Mouse (Mus musculus) lung, postnatal 0 days (tissue): ENCODE measurements at regions not wholly inside any gene's neighbourhood (a gene's known extent, or its start where the extent isn't known, plus 50 kb on each side); places are given as distances from the start of the nearest gene placed in this dataset.

Experiments used
- ATAC-seq: fragments of 200-750 bp; cut with Nextera tagmentation; 2 replicates; pipeline ENCODE4 v1.8.0; 2017; ENCODE audit warnings: moderate library complexity
- DNase-seq: peaks from one replicate; pipeline ENCODE4 v3.0.0-alpha.2; 2016; ENCODE audit warnings: low spot score
- H3K27ac ChIP-seq: fragments of 300-500 bp; sonication (generic); 2 replicates; pipeline ENCODE4 v1.5.1; 2014; ENCODE audit warnings: antibody characterized with exemption, mild to moderate bottlenecking, low read length, mixed read lengths
- H3K27me3 ChIP-seq: fragments of 300-500 bp; sonication (generic); replicated peaks from 2 replicates; pipeline ENCODE4 v1.6.1; 2014; ENCODE audit warnings: low read length, mixed read lengths; ENCODE audit not compliant: insufficient read depth
- H3K36me3 ChIP-seq: fragments of 300-500 bp; sonication (generic); 2 replicates; pipeline ENCODE4 v1.6.1; 2014; ENCODE audit warnings: low read length, mixed read lengths; ENCODE audit not compliant: insufficient read depth
- H3K4me1 ChIP-seq: fragments of 300-500 bp; sonication (generic); 2 replicates; pipeline ENCODE4 v1.6.1; 2014; ENCODE audit warnings: antibody characterized with exemption, low read depth, low read length, mixed read lengths; ENCODE audit not compliant: insufficient read depth
- H3K4me2 ChIP-seq: fragments of 300-500 bp; sonication (generic); replicated peaks from 2 replicates; pipeline ENCODE4 v1.6.1; 2014; ENCODE audit warnings: low read depth, mild to moderate bottlenecking, low read length, moderate library complexity, mixed read lengths
- H3K4me3 ChIP-seq: fragments of 300-500 bp; sonication (generic); 2 replicates; pipeline ENCODE4 v1.5.1; 2014; ENCODE audit warnings: low read depth, low read length
- H3K9ac ChIP-seq: fragments of 300-500 bp; sonication (generic); replicated peaks from 2 replicates; pipeline ENCODE4 v1.6.1; 2014; ENCODE audit warnings: low read depth, mild to moderate bottlenecking
- H3K9me3 ChIP-seq: fragments of 300-500 bp; sonication (generic); 2 replicates; pipeline ENCODE4 v1.6.1; 2016; ENCODE audit warnings: low read length, mixed read lengths
- CTCF ChIP-seq: IDR thresholded peaks from 2 replicates; pipeline ENCODE4 v1.5.1; 2016; ENCODE audit warnings: antibody characterized with exemption, mild to moderate bottlenecking
- EP300 ChIP-seq: IDR thresholded peaks from 2 replicates; pipeline ENCODE4 v1.6.1; 2016; ENCODE audit warnings: antibody characterized with exemption, mild to moderate bottlenecking, control low read depth
- WGBS: fragments of 180-500 bp; shearing (Covaris S2); extraction: QIAGEN DNeasy Blood & Tissue Kit; methylation state at CpG from one replicate; pipeline ENCODE4 v1.1.7; 2014; 5-methylcytosine and 5-hydroxymethylcytosine counted together

- no peaks in the 10 kb centered on the region for H3K9me3 ChIP-seq
- no peaks in the 10 kb centered on the region for H3K27me3 ChIP-seq
- no peak for ATAC-seq
- no peak overlapping the region for H3K9ac ChIP-seq
- H3K4me2 ChIP-seq, result no peak overlapping the region
- H3K36me3 ChIP-seq, result no peaks in the 10 kb centered on the region
- H3K4me3 ChIP-seq, result no peak overlapping the region
- no peaks in the 10 kb centered on the region for H3K4me1 ChIP-seq
- WGBS, result 38% methylated on average over 2 of the region's 2 CpGs
- DNase-seq, result peak; percentile 30
- H3K27ac ChIP-seq, result no peak overlapping the region
- no peak for TF ChIP-seq CTCF
- TF ChIP-seq EP300, result no peak
Observed at GRCm38 (mm10) chr1:3121288-3121687, 1686.4 kb upstream of the Gm37988 start.

GRCm38 (mm10) chr1:3121745-3122144, 1685.9 kb upstream of the Gm37988 start:
- DNase-seq (no peak), ATAC-seq (no peak)
- H3K36me3 ChIP-seq, result no peaks in the 10 kb centered on the region
- 85% methylated on average over 10 of the region's 10 CpGs for WGBS
- H3K4me2 ChIP-seq, result no peak overlapping the region
- no peak overlapping the region for H3K27ac ChIP-seq
- no peaks in the 10 kb centered on the region for H3K4me1 ChIP-seq
- no peak overlapping the region for H3K4me3 ChIP-seq
- TF ChIP-seq EP300 (no peak), CTCF (no peak)
- no peak overlapping the region for H3K9ac ChIP-seq
- H3K9me3 ChIP-seq, result no peaks in the 10 kb centered on the region
- H3K27me3 ChIP-seq, result no peaks in the 10 kb centered on the region
